Mouse (Mus musculus) megakaryocyte, adult 5-6 weeks (primary cell): ENCODE results near the gene 4930442H23Rik. TPM values are rescaled to one million over a fixed set of nuclear protein-coding genes. Genes with fewer than 3 reads are reported as not detected.
"Not testable (repeated sequence)": the region's sequence is repeated elsewhere in the genome, so short reads cannot be mapped to it uniquely, and the experiment has no call there.

Source experiments
- ATAC-seq: 2 replicates; pipeline ENCODE4 v1.8.0; 2016; ENCODE audit warnings: mild to moderate bottlenecking, inconsistent platforms; ENCODE audit not compliant: poor library complexity, severe bottlenecking
- total RNA-seq, 2 experiments: library from RNA; stranded (forward) in 1 of 2; stranded (reverse) in 1 of 2; fragments of 153-499, 151-499 nt in 1 of 2; fragments of 221-1000, 200-1000 nt in 1 of 2; gene quantifications; 2 replicates each; pipeline versions ENCODE4 v1.2.3 to v1.2.4; 2015 to 2017

Gene 4930442H23Rik
- total RNA-seq, 2 experiments from 2014 or later = not detected

- ATAC-seq = no peak
Observed at GRCm38 (mm10) chr10:81178927-81179326, 4.7 kb downstream of the 4930442H23Rik start.

GRCm38 (mm10) chr10:81177958-81178712 is 5.5 kb downstream of the 4930442H23Rik start:
- no peak for ATAC-seq

- no peak for ATAC-seq
Observed at GRCm38 (mm10) chr10:81177491-81177925, 6.1 kb downstream of the 4930442H23Rik start.

- peak; percentile 68 for ATAC-seq
Observed at GRCm38 (mm10) chr10:81176466-81177271, 7.0 kb downstream of the 4930442H23Rik start, which contains the start of gene Eef2. Gene Eef2 (plus strand): TSS chr10:81176631.

DNA sequence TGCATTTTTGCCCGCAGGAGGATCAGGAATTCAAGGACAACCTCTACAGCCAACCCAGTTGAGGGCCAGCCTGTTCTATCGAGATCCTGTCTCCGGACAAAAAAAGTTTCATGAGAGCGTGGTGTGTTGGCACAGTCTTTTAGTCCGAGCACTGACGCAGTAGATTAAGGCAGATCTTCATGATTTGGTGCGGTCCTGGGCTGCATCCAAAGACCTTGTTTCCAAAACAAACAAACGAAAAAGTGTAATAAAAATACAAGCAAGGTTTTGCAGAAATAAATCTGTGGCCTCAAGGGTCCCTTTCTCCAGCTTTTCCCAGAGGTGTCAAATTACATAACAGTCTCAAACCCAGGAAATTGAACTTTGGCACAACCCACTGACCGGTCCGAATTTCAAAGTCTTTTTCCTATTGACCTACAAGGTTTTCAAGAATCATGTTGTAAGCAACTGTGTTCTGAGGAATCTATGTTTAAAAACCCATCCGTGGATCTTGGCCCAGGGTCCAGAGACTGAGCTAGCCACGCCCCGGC is 7.6 kb downstream of the 4930442H23Rik start:
- no peak for ATAC-seq

- not testable (repeated sequence) for ATAC-seq
Observed at GRCm38 (mm10) chr10:81175345-81175701, 8.3 kb downstream of the 4930442H23Rik start.

DNA sequence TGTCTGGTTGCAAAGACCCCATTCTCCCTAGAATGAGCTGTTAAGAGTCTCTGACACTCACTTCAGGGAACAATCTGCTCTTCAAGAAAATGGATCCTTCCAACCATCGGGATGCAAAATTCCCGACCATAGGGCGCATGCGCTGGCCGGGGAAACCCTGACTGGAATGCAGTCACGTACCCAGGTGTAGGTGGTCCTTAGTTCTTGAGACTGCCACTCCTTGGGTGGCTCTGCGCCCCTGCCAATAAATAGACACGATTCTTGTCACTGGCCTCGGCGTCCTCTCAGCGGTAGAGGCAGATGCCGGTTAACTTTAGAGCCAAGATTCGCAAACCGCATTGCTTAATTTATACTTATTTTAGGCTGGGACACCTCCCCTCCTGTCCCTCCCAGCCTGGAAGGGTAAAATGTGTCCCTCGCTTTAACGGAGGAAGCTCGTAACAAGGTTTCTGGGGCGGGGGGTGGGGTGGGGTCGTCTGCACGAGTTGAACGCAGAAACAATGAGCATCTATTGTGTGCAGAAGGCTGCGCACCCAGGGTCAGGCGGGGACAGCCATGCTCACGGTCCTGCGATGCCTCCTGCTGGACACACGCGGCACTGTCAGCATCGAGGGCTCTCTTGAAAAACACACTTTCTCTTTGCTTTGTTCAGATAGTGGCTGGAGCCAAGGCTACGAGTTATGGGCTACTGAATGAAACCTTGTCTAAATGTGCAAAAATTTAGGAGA is 8.9 kb downstream of the 4930442H23Rik start:
- ATAC-seq = peak; percentile 71

DNA sequence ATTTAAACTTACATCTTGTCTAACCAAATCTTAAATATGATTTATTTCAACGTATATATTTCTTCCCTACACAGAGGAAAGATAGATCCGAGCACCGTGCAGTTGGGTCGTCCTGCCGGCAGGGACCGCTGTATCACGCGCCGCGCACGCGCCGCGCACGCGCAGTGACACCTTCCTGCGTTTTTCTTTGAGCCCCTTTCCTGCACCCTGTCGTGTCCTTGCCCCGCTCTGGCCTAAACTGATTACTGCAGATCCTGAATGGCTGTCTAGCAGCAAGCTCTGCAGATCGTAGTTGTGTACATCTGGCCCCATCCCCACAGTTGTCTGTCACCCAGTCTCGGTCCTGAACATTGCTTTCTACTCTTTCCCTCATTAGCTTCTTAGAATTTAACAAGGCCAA is 10.5 kb downstream of the 4930442H23Rik start:
- peak; percentile 42 for ATAC-seq

DNA sequence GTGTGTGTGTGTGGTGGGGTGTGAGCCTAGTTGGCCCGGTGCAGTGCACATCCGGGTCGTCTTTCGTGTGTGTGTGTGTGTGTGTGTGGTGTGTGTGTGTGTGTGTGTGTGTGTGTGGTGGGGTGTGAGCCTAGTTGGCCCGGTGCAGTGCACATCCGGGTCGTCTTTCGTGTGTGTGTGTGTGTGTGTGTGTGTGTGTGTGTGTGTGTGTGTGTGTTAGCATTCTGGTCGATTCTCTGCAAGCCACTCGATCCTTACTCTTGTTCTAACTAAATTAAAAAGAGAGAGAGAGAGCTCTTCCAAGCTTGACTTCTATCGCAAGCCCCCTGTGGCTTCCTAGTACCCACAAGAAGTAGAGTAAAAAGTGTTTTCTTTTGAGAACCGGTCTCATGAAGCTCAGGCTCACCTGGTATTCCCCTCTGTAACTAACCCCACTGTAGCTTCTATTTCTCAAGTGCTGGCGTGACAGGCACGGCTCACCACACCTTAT is 14.2 kb downstream of the 4930442H23Rik start:
- peak; percentile 17 for ATAC-seq

GRCm38 (mm10) chr10:81168521-81169244 is 15.0 kb downstream of the 4930442H23Rik start:
- ATAC-seq = peak; percentile 45

GRCm38 (mm10) chr10:81168087-81168431 is 15.6 kb downstream of the 4930442H23Rik start:
- peak; percentile 12 for ATAC-seq

GRCm38 (mm10) chr10:81167200-81168086 is 16.2 kb downstream of the 4930442H23Rik start, which contains the start of gene Pias4:
Gene Pias4 (minus strand): TSS chr10:81167923.
- peak; percentile 96 for ATAC-seq

- ATAC-seq = no peak
Observed at GRCm38 (mm10) chr10:81165118-81165517, 18.5 kb downstream of the 4930442H23Rik start.

GRCm38 (mm10) chr10:81162318-81162652 is 21.4 kb downstream of the 4930442H23Rik start:
- no peak for ATAC-seq

GRCm38 (mm10) chr10:81161602-81162317 is 21.9 kb downstream of the 4930442H23Rik start:
- ATAC-seq = no peak

- ATAC-seq = no peak
Observed at GRCm38 (mm10) chr10:81154736-81155135, 28.9 kb downstream of the 4930442H23Rik start.

GRCm38 (mm10) chr10:81154313-81154712 is 29.3 kb downstream of the 4930442H23Rik start:
- ATAC-seq = no peak

DNA sequence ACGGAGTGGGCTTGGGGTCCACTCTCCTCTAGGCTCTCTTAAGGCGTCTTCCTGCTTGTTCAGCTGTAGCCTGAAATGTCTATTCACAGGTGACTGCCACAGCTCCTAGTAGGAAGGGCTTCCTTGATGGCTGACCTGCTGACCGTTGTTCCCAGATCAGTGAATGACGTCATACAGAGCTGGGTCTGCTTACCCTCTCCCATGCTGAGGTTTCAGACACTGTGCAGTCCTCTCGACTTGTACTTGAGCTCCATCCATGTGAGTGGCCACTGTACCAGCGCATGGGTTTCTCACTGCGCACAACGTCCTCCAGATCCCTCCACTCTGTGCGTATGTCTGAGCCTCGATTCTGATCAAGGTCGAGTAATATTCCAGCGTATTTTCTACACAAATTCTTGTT is 31.0 kb downstream of the 4930442H23Rik start:
- no peak for ATAC-seq

GRCm38 (mm10) chr10:81151261-81151660 is 32.4 kb downstream of the 4930442H23Rik start:
- ATAC-seq = no peak
